In genomic region chr15:103106201-103106600, GRCm38 (mm10) we compare ENCODE assay signal across 24 mouse cellular contexts.
DNase-seq lines count a peak whose midpoint lies in the region; ATAC-seq and TF ChIP-seq lines count a peak whose summit lies in the region.
"Had no signal": no experiment of that assay in that cellular context is flagged by ENCODE, and none has a peak within 500 bp of the region (broad histone marks: within the 10 kb centered on the region; RNA-seq: fewer than 3 reads in every experiment).

No protein-coding gene starts in this region.

- 0% methylated on average over 2 of the region's 2 CpGs for WGBS in forebrain, embryonic 14.5 days
- WGBS in forebrain, embryonic 15.5 days: 0% methylated on average over 2 of the region's 2 CpGs
- 6% methylated on average over 2 of the region's 2 CpGs for WGBS in hindbrain, embryonic 13.5 days
- WGBS in neural tube, embryonic 12.5 days: 2% methylated on average over 2 of the region's 2 CpGs
- WGBS in embryonic facial prominence, embryonic 10.5 days: 2% methylated on average over 2 of the region's 2 CpGs

- peaks cover 35% of the 10 kb centered on the region for H3K27me3 ChIP-seq in forebrain, embryonic 14.5 days (replicated peaks; ENCODE audit: control insufficient read depth, insufficient read depth, low read length)
- peaks cover 35% of the 10 kb centered on the region for H3K27me3 ChIP-seq in forebrain, embryonic 15.5 days
- peaks cover 16% of the 10 kb centered on the region for H3K27me3 ChIP-seq in hindbrain, embryonic 13.5 days
- H3K27me3 ChIP-seq in neural tube, embryonic 12.5 days (replicated peaks): no peaks in the 10 kb centered on the region
- H3K27me3 ChIP-seq in embryonic facial prominence, embryonic 10.5 days (replicated peaks; ENCODE audit: low read depth, poor library complexity, severe bottlenecking): peaks cover 100% of the 10 kb centered on the region

- DNase-seq in forebrain, embryonic 14.5 days (ENCODE audit: low spot score): peak; percentile 39
- DNase-seq in brain, embryonic 14.5 days (ENCODE audit: low read depth): peak; percentile 70
- no peak for DNase-seq in lung, adult 18-20 months
- no peak for DNase-seq in embryonic facial prominence, embryonic 10.5 days (ENCODE audit: low spot score)
- DNase-seq: adrenal gland, postnatal 25 days; cerebellum, adult 18-20 months; cerebellum, postnatal 36 days; gastrocnemius, postnatal 25 days; heart, adult 2 months; heart, postnatal 36 days; kidney, adult 9 months; kidney, postnatal 4 days; layer of hippocampus, adult 9-11 months; liver, postnatal 0 days; lung, postnatal 14 days; thymus, postnatal 4 days had no signal

- no peak for TF ChIP-seq POLR2A in brain, embryonic 14.5 days (IDR thresholded peaks at IDR 0.05; ENCODE audit: borderline replicate concordance, extremely low read depth, insufficient read depth, insufficient read length, poor library complexity, severe bottlenecking)

- H3K4me3 ChIP-seq in forebrain, embryonic 14.5 days (ENCODE audit: low read depth, low read length): no peak overlapping the region
- no peak overlapping the region for H3K4me3 ChIP-seq in forebrain, embryonic 15.5 days
- peak overlapping the region; percentile 24 for H3K4me3 ChIP-seq in hindbrain, embryonic 13.5 days
- H3K4me3 ChIP-seq in neural tube, embryonic 12.5 days: peak overlapping the region; percentile 62; the same call in 1 of the 2 replicates
- H3K4me3 ChIP-seq in embryonic facial prominence, embryonic 10.5 days: no peak overlapping the region
- H3K4me3 ChIP-seq: embryonic facial prominence, embryonic 13.5 days; heart, adult 2 months; intestine, embryonic 15.5 days; left cerebral cortex, adult 2 months; limb, embryonic 10.5 days; myocyte had no signal

- no peak for TF ChIP-seq CTCF in brain, embryonic 14.5 days (IDR thresholded peaks at IDR 0.05; ENCODE audit: borderline replicate concordance, extremely low read depth, insufficient read depth, insufficient read length)

- H3K27ac ChIP-seq in forebrain, embryonic 14.5 days (ENCODE audit: low read depth, low read length): no peak overlapping the region
- H3K27ac ChIP-seq in forebrain, embryonic 15.5 days (replicated peaks): no peak overlapping the region
- H3K27ac ChIP-seq in hindbrain, embryonic 13.5 days: peak overlapping the region; percentile 92
- H3K27ac ChIP-seq in neural tube, embryonic 12.5 days: peak overlapping the region; percentile 84
- no peak overlapping the region for H3K27ac ChIP-seq in embryonic facial prominence, embryonic 10.5 days (replicated peaks)
- H3K27ac ChIP-seq: embryonic facial prominence, embryonic 13.5 days; heart, adult 2 months; intestine, embryonic 15.5 days; left cerebral cortex, adult 2 months had no signal

- no peaks in the 10 kb centered on the region for H3K9me3 ChIP-seq in forebrain, embryonic 14.5 days (replicated peaks; ENCODE audit: control insufficient read depth, low read length)
- no peaks in the 10 kb centered on the region for H3K9me3 ChIP-seq in forebrain, embryonic 15.5 days
- H3K9me3 ChIP-seq in hindbrain, embryonic 13.5 days: no peaks in the 10 kb centered on the region
- no peaks in the 10 kb centered on the region for H3K9me3 ChIP-seq in neural tube, embryonic 12.5 days
- H3K9me3 ChIP-seq in embryonic facial prominence, embryonic 10.5 days: no peaks in the 10 kb centered on the region
- H3K9me3 ChIP-seq: embryonic facial prominence, embryonic 13.5 days; intestine, embryonic 15.5 days; limb, embryonic 10.5 days had no signal

- ATAC-seq in forebrain, embryonic 14.5 days: no peak
- no peak for ATAC-seq in forebrain, embryonic 15.5 days (replicated peaks)
- no peak for ATAC-seq in hindbrain, embryonic 13.5 days (ENCODE audit: low FRiP score)
- ATAC-seq in neural tube, embryonic 12.5 days (ENCODE audit: low FRiP score, low read depth): 0 out of 2 replicates have a peak, but pooled peaks have one; percentile 35
- ATAC-seq: intestine, embryonic 15.5 days; liver, postnatal 0 days had no signal

- no peaks in the 10 kb centered on the region; the same call in 1 of the 2 replicates for H3K4me1 ChIP-seq in forebrain, embryonic 14.5 days (ENCODE audit: control insufficient read depth, insufficient read depth, low read length)
- H3K4me1 ChIP-seq in forebrain, embryonic 15.5 days: peaks cover 25% of the 10 kb centered on the region
- peaks cover 78% of the 10 kb centered on the region for H3K4me1 ChIP-seq in hindbrain, embryonic 13.5 days (replicated peaks)
- peaks cover 77% of the 10 kb centered on the region for H3K4me1 ChIP-seq in neural tube, embryonic 12.5 days
- peaks cover 22% of the 10 kb centered on the region for H3K4me1 ChIP-seq in embryonic facial prominence, embryonic 10.5 days

- H3K4me2 ChIP-seq in forebrain, embryonic 14.5 days (ENCODE audit: low read length): no peak overlapping the region
- H3K4me2 ChIP-seq in forebrain, embryonic 15.5 days (replicated peaks): no peak overlapping the region
- H3K4me2 ChIP-seq in hindbrain, embryonic 13.5 days: peak overlapping the region; percentile 67
- peak overlapping the region; percentile 79 for H3K4me2 ChIP-seq in neural tube, embryonic 12.5 days (replicated peaks)
- H3K4me2 ChIP-seq: embryonic facial prominence, embryonic 13.5 days; intestine, embryonic 15.5 days had no signal

- H3K9ac ChIP-seq in forebrain, embryonic 14.5 days (ENCODE audit: low read length): no peak overlapping the region
- no peak overlapping the region for H3K9ac ChIP-seq in forebrain, embryonic 15.5 days (replicated peaks)
- peak overlapping the region; percentile 88 for H3K9ac ChIP-seq in hindbrain, embryonic 13.5 days
- peak overlapping the region; percentile 91 for H3K9ac ChIP-seq in neural tube, embryonic 12.5 days
- H3K9ac ChIP-seq: embryonic facial prominence, embryonic 13.5 days; intestine, embryonic 15.5 days; liver, postnatal 0 days had no signal

- H3K36me3 ChIP-seq in forebrain, embryonic 14.5 days (ENCODE audit: control insufficient read depth, insufficient read depth, low read length): no peaks in the 10 kb centered on the region
- no peaks in the 10 kb centered on the region for H3K36me3 ChIP-seq in forebrain, embryonic 15.5 days
- no peaks in the 10 kb centered on the region for H3K36me3 ChIP-seq in hindbrain, embryonic 13.5 days
- H3K36me3 ChIP-seq in neural tube, embryonic 12.5 days: no peaks in the 10 kb centered on the region
- H3K36me3 ChIP-seq in embryonic facial prominence, embryonic 10.5 days (replicated peaks): no peaks in the 10 kb centered on the region
- H3K36me3 ChIP-seq: embryonic facial prominence, embryonic 13.5 days; intestine, embryonic 15.5 days; limb, embryonic 10.5 days had no signal

Comparison
In these comparisons a context has a peak if more than half of its experiments do, and no peak if none do; other contexts are left out.
1. DNase-seq: peak in forebrain, embryonic 14.5 days (single experiment) and brain, embryonic 14.5 days (single experiment); none in lung, adult 18-20 months (0 of 2) and embryonic facial prominence, embryonic 10.5 days (single experiment).
2. H3K27ac ChIP-seq: peak in hindbrain, embryonic 13.5 days (single experiment) and neural tube, embryonic 12.5 days (single experiment); none in forebrain, embryonic 14.5 days (single experiment), forebrain, embryonic 15.5 days (single experiment) and embryonic facial prominence, embryonic 10.5 days (single experiment).
3. H3K4me2 ChIP-seq: peak in hindbrain, embryonic 13.5 days (single experiment) and neural tube, embryonic 12.5 days (single experiment); none in forebrain, embryonic 14.5 days (single experiment) and forebrain, embryonic 15.5 days (single experiment).
4. H3K4me3 ChIP-seq: peak in hindbrain, embryonic 13.5 days (single experiment) and neural tube, embryonic 12.5 days (single experiment); none in forebrain, embryonic 14.5 days (single experiment), forebrain, embryonic 15.5 days (single experiment) and embryonic facial prominence, embryonic 10.5 days (single experiment).
5. H3K9ac ChIP-seq: peak in hindbrain, embryonic 13.5 days (single experiment) and neural tube, embryonic 12.5 days (single experiment); none in forebrain, embryonic 14.5 days (single experiment) and forebrain, embryonic 15.5 days (single experiment).